Mouse (Mus musculus) lung, adult 2 months (tissue): ENCODE data around the gene Arpc4.

Experiments
- CTCF ChIP-seq: fragments of 200-500 bp; IDR thresholded peaks from 2 replicates; pipeline ENCODE4 v1.5.1; 2011; ENCODE audit warnings: mild to moderate bottlenecking, low read length, control low read depth; ENCODE audit not compliant: insufficient read depth
- POLR2A ChIP-seq: fragments of 200-500 bp; IDR thresholded peaks from 2 replicates; pipeline ENCODE4 v1.6.1; 2011; ENCODE audit warnings: low read depth, mild to moderate bottlenecking, control low read depth, low read length, borderline replicate concordance; ENCODE audit errors: extremely low read depth

- TF ChIP-seq CTCF (no peak), POLR2A (no peak)
Observed at GRCm38 (mm10) chr6:113364518-113365135, 13.3 kb upstream of the Arpc4 start.
